Mouse (Mus musculus): Measurements from ENCODE around the gene Arid3a.
A peak's percentile ranks its signal among the peaks of the same experiment; 100 is the strongest.
"Not testable (repeated sequence)": the region's sequence is repeated elsewhere in the genome, so short reads cannot be mapped to it uniquely, and the experiment has no call there.

Gene Arid3a

GRCm38 (mm10) chr10:79949873-79950272, 23.0 kb downstream of the Arid3a start:
- no peak for DNase-seq

GRCm38 (mm10) chr10:79950661-79951060, 23.8 kb downstream of the Arid3a start:
- DNase-seq: no peak

- DNase-seq: peak; percentile 94
These were observed 27.1 kb downstream of the Arid3a start for GRCm38 (mm10) chr10:79953946-79954345.

- peak; percentile 92 for DNase-seq
These were observed 28.8 kb downstream of the Arid3a start for GRCm38 (mm10) chr10:79955691-79956090.

- peak; percentile 93 for DNase-seq
These were observed 29.9 kb downstream of the Arid3a start for GRCm38 (mm10) chr10:79956643-79957154.

- peak; percentile 97 for DNase-seq
These were observed 31.4 kb downstream of the Arid3a start for GRCm38 (mm10) chr10:79958140-79958816.

- DNase-seq: not testable (repeated sequence)
These were observed 32.6 kb downstream of the Arid3a start for GRCm38 (mm10) chr10:79959412-79959811.

GRCm38 (mm10) chr10:79959847-79960601, 33.2 kb downstream of the Arid3a start, which contains the start of gene Wdr18:
TSS of gene Wdr18 (plus strand) at chr10:79960152.
- DNase-seq: peak; percentile 100

- DNase-seq: peak; percentile 91
These were observed 33.9 kb downstream of the Arid3a start for GRCm38 (mm10) chr10:79960671-79961294.

GRCm38 (mm10) chr10:79964727-79965126, 37.9 kb downstream of the Arid3a start:
- DNase-seq: peak; percentile 91

GRCm38 (mm10) chr10:79965325-79965724, 38.5 kb downstream of the Arid3a start:
- DNase-seq: no peak

- DNase-seq: peak; percentile 98
These were observed 40.1 kb downstream of the Arid3a start for GRCm38 (mm10) chr10:79966886-79967400.

GRCm38 (mm10) chr10:79968181-79968580, 41.3 kb downstream of the Arid3a start:
- no peak for DNase-seq

- no peak for DNase-seq
These were observed 42.3 kb downstream of the Arid3a start for GRCm38 (mm10) chr10:79969124-79969568.

GRCm38 (mm10) chr10:79970415-79971182, 43.8 kb downstream of the Arid3a start, which contains the start of gene Grin3b:
TSS of gene Grin3b (plus strand) at chr10:79970715.
- DNase-seq: no peak

- no peak for DNase-seq
These were observed 44.3 kb downstream of the Arid3a start for GRCm38 (mm10) chr10:79971183-79971497.

GRCm38 (mm10) chr10:79972831-79973230, 46.0 kb downstream of the Arid3a start:
- DNase-seq: peak; percentile 95

- peak; percentile 90 for DNase-seq
These were observed 47.2 kb downstream of the Arid3a start for GRCm38 (mm10) chr10:79974087-79974486.

GRCm38 (mm10) chr10:79974668-79975067, 47.8 kb downstream of the Arid3a start:
- no peak for DNase-seq

GRCm38 (mm10) chr10:79976071-79976721, 49.4 kb downstream of the Arid3a start:
- peak; percentile 94 for DNase-seq

- no peak for DNase-seq
These were observed 49.9 kb downstream of the Arid3a start for GRCm38 (mm10) chr10:79976722-79977107.

GRCm38 (mm10) chr10:79977324-79977723, 50.5 kb downstream of the Arid3a start:
- peak; percentile 92 for DNase-seq
